Mouse (Mus musculus) neural tube, embryonic 11.5 days (tissue): ENCODE measurements around the gene Macrod2. TPM values are rescaled to one million over a fixed set of nuclear protein-coding genes. Genes with fewer than 3 reads are reported as not detected.

Experiments used
- ATAC-seq: fragments of 200-750 bp; cut with Nextera tagmentation; 2 replicates; pipeline ENCODE4 v1.8.0; 2017; ENCODE audit warnings: moderate number of reproducible peaks, mild to moderate bottlenecking, moderate TSS enrichment, moderate library complexity; ENCODE audit not compliant: insufficient read depth, low FRiP score, low TSS enrichment
- DNase-seq: peaks from one replicate; pipeline ENCODE4 v3.0.0-alpha.2; 2015; ENCODE audit warnings: low spot score
- H3K27ac ChIP-seq: fragments of 300-500 bp; sonication (generic); 2 replicates; pipeline ENCODE4 v1.5.1; 2014; ENCODE audit warnings: low read depth, mild to moderate bottlenecking, low read length
- H3K27me3 ChIP-seq: fragments of 300-500 bp; sonication (generic); 2 replicates; pipeline ENCODE4 v1.6.1; 2014; ENCODE audit warnings: mild to moderate bottlenecking, low read length, mixed read lengths; ENCODE audit not compliant: control insufficient read depth, insufficient read depth
- H3K36me3 ChIP-seq: fragments of 300-500 bp; sonication (generic); 2 replicates; pipeline ENCODE4 v1.6.1; 2014; ENCODE audit warnings: mild to moderate bottlenecking, low read length, moderate library complexity, mixed read lengths; ENCODE audit not compliant: control insufficient read depth, insufficient read depth
- H3K4me1 ChIP-seq: fragments of 300-500 bp; sonication (generic); 2 replicates; pipeline ENCODE4 v1.6.1; 2014; ENCODE audit warnings: low read length, mixed read lengths; ENCODE audit not compliant: control insufficient read depth, insufficient read depth
- H3K4me2 ChIP-seq: fragments of 300-500 bp; sonication (generic); 2 replicates; pipeline ENCODE4 v1.6.1; 2014; ENCODE audit warnings: low read depth, mild to moderate bottlenecking, moderate library complexity
- H3K4me3 ChIP-seq: fragments of 300-500 bp; sonication (generic); 2 replicates; pipeline ENCODE4 v1.5.1; 2014; ENCODE audit warnings: low read depth, low read length
- H3K9ac ChIP-seq: fragments of 300-500 bp; sonication (generic); 2 replicates; pipeline ENCODE4 v1.6.1; 2014; ENCODE audit warnings: mild to moderate bottlenecking, low read length
- H3K9me3 ChIP-seq: fragments of 300-500 bp; sonication (generic); 2 replicates; pipeline ENCODE4 v1.6.1; 2016; ENCODE audit warnings: low read length; ENCODE audit not compliant: control insufficient read depth
- WGBS: fragments of 180-500 bp; shearing (Covaris S2); extraction: QIAGEN DNeasy Blood & Tissue Kit; methylation state at CpG from one replicate; pipeline ENCODE4 v1.1.7; 2014; 5-methylcytosine and 5-hydroxymethylcytosine counted together
- polyA plus RNA-seq: library from polyadenylated mRNA; unstranded; fragments of >200 nt; fragmentation: Nextera tagmentation; extraction: Ambion mirVana; gene quantifications from 2 replicates; pipeline ENCODE4 v1.2.1, GENCODE M21; 2014

Macrod2 gene
- polyA plus RNA-seq, 1 experiment from 2014 or later, result 46.0 TPM

- no peak overlapping the region for H3K4me2 ChIP-seq
- no peaks in the 10 kb centered on the region for H3K36me3 ChIP-seq
- H3K9ac ChIP-seq, result no peak overlapping the region
- DNase-seq (no peak), ATAC-seq (no peak)
- H3K27me3 ChIP-seq, result no peaks in the 10 kb centered on the region
- H3K27ac ChIP-seq, result no peak overlapping the region
- H3K9me3 ChIP-seq, result no peaks in the 10 kb centered on the region
- 39% methylated on average over 4 of the region's 4 CpGs for WGBS
- no peaks in the 10 kb centered on the region for H3K4me1 ChIP-seq
- no peak overlapping the region for H3K4me3 ChIP-seq
These were observed 768.8 kb downstream of the Macrod2 start for GRCm38 (mm10) chr2:141163918-141164317.

- no peak for ATAC-seq
These were observed 774.5 kb downstream of the Macrod2 start for GRCm38 (mm10) chr2:141169586-141169985.

GRCm38 (mm10) chr2:141173167-141173566, 778.1 kb downstream of the Macrod2 start:
- no peak for ATAC-seq
- Histone ChIP-seq H3K9ac (no peak overlapping the region), H3K4me2 (no peak overlapping the region), H3K9me3 (no peaks in the 10 kb centered on the region), H3K27ac (no peak overlapping the region), H3K4me3 (no peak overlapping the region), H3K27me3 (no peaks in the 10 kb centered on the region), H3K4me1 (no peaks in the 10 kb centered on the region), H3K36me3 (no peaks in the 10 kb centered on the region)
- DNase-seq, result no peak
- WGBS, result 59% methylated on average over 1 of the region's 1 CpGs

More at GRCm38 (mm10) chr2:141169586-141169985, 774.5 kb downstream of the Macrod2 start:
- no peaks in the 10 kb centered on the region for H3K4me1 ChIP-seq
- no peak overlapping the region for H3K27ac ChIP-seq
- no peaks in the 10 kb centered on the region for H3K36me3 ChIP-seq
- no peak overlapping the region for H3K9ac ChIP-seq
- no peaks in the 10 kb centered on the region for H3K9me3 ChIP-seq
- no peak overlapping the region for H3K4me3 ChIP-seq
- no peak overlapping the region for H3K4me2 ChIP-seq
- WGBS, result 74% methylated on average over 3 of the region's 3 CpGs
- DNase-seq, result no peak
- no peaks in the 10 kb centered on the region for H3K27me3 ChIP-seq

GRCm38 (mm10) chr2:141173607-141174006, 778.5 kb downstream of the Macrod2 start:
- DNase-seq (no peak), ATAC-seq (no peak)
- Histone ChIP-seq H3K27me3 (no peaks in the 10 kb centered on the region), H3K36me3 (no peaks in the 10 kb centered on the region), H3K27ac (no peak overlapping the region), H3K4me2 (no peak overlapping the region), H3K4me1 (no peaks in the 10 kb centered on the region), H3K4me3 (no peak overlapping the region), H3K9me3 (no peaks in the 10 kb centered on the region), H3K9ac (no peak overlapping the region)
- 71% methylated on average over 3 of the region's 3 CpGs for WGBS

- H3K4me2 ChIP-seq, result no peak overlapping the region
- no peaks in the 10 kb centered on the region for H3K4me1 ChIP-seq
- DNase-seq, result no peak
- H3K9me3 ChIP-seq, result no peaks in the 10 kb centered on the region
- no peak overlapping the region for H3K27ac ChIP-seq
- H3K36me3 ChIP-seq, result no peaks in the 10 kb centered on the region
- no peak overlapping the region for H3K4me3 ChIP-seq
- no peaks in the 10 kb centered on the region for H3K27me3 ChIP-seq
- ATAC-seq, result no peak
- no peak overlapping the region for H3K9ac ChIP-seq
- WGBS, result 56% methylated on average over 1 of the region's 1 CpGs
These were observed 785.5 kb downstream of the Macrod2 start for GRCm38 (mm10) chr2:141180656-141181055.

- ATAC-seq (no peak), DNase-seq (peak; percentile 15)
- Histone ChIP-seq H3K9me3 (no peaks in the 10 kb centered on the region), H3K27me3 (no peaks in the 10 kb centered on the region), H3K9ac (no peak overlapping the region), H3K4me3 (no peak overlapping the region), H3K27ac (no peak overlapping the region), H3K4me1 (no peaks in the 10 kb centered on the region), H3K4me2 (no peak overlapping the region), H3K36me3 (no peaks in the 10 kb centered on the region)
- WGBS, result 67% methylated on average over 5 of the region's 5 CpGs
These were observed 787.1 kb downstream of the Macrod2 start for GRCm38 (mm10) chr2:141182034-141182759.

- ATAC-seq, result no peak
- Histone ChIP-seq H3K36me3 (no peaks in the 10 kb centered on the region), H3K4me2 (no peak overlapping the region), H3K4me3 (no peak overlapping the region), H3K4me1 (no peaks in the 10 kb centered on the region), H3K27ac (no peak overlapping the region), H3K9me3 (no peaks in the 10 kb centered on the region), H3K9ac (no peak overlapping the region), H3K27me3 (no peaks in the 10 kb centered on the region)
- DNase-seq, result no peak
These were observed 799.4 kb downstream of the Macrod2 start for GRCm38 (mm10) chr2:141194476-141194875.

- Histone ChIP-seq H3K4me1 (peaks cover 3% of the 10 kb centered on the region), H3K9me3 (no peaks in the 10 kb centered on the region), H3K27me3 (no peaks in the 10 kb centered on the region), H3K36me3 (no peaks in the 10 kb centered on the region), H3K27ac (no peak overlapping the region), H3K4me2 (no peak overlapping the region), H3K4me3 (no peak overlapping the region), H3K9ac (no peak overlapping the region)
- ATAC-seq (no peak), DNase-seq (no peak)
- WGBS, result 80% methylated on average over 4 of the region's 4 CpGs
These were observed 805.4 kb downstream of the Macrod2 start for GRCm38 (mm10) chr2:141200481-141200880.

GRCm38 (mm10) chr2:141201303-141202014, 806.4 kb downstream of the Macrod2 start:
- no peak overlapping the region for H3K4me3 ChIP-seq
- peak; percentile 75 for ATAC-seq
- no peak for DNase-seq
- H3K27ac ChIP-seq, result no peak overlapping the region
- H3K27me3 ChIP-seq, result no peaks in the 10 kb centered on the region
- H3K9me3 ChIP-seq, result no peaks in the 10 kb centered on the region
- H3K9ac ChIP-seq, result no peak overlapping the region
- H3K4me2 ChIP-seq, result no peak overlapping the region
- H3K36me3 ChIP-seq, result no peaks in the 10 kb centered on the region
- 48% methylated on average over 2 of the region's 2 CpGs for WGBS
- peaks cover 3% of the 10 kb centered on the region for H3K4me1 ChIP-seq
